Mouse (Mus musculus): ENCODE measurements at regions not wholly inside any gene's neighbourhood (a gene's known extent, or its start where the extent isn't known, plus 50 kb on each side); places are given as distances from the start of the nearest gene placed in this dataset.

- TF ChIP-seq EP300 (IDR thresholded peaks at IDR 0.05) = no peak
- no peak for TF ChIP-seq CTCF (IDR thresholded peaks at IDR 0.05)
These were observed 152.2 kb upstream of the Hapln1 start for GRCm38 (mm10) chr13:89387416-89387815.
